Mouse (Mus musculus): ENCODE measurements around the gene Rhbdd1. TPM values are rescaled to one million over a fixed set of nuclear protein-coding genes. Genes with fewer than 3 reads are reported as not detected.

Gene Rhbdd1
- polyA plus RNA-seq, 1 experiment from 2014 or later: 7.5 TPM

GRCm38 (mm10) chr1:82289990-82290681 is 26.1 kb upstream of the Rhbdd1 start:
- H3K27ac ChIP-seq (ENCODE audit: low read depth, low read length): peak overlapping the region; percentile 74
- H3K9me3 ChIP-seq (ENCODE audit: control insufficient read depth): no peaks in the 10 kb centered on the region
- peak overlapping the region; percentile 95 for H3K4me2 ChIP-seq (replicated peaks; ENCODE audit: low read depth)
- ATAC-seq: no peak
- H3K9ac ChIP-seq (ENCODE audit: low read depth, low read length): peak overlapping the region; percentile 55
- TF ChIP-seq CTCF (IDR thresholded peaks at IDR 0.05; ENCODE audit: low read depth): peak; percentile 39
- H3K4me3 ChIP-seq (ENCODE audit: low read depth, low read length): peak overlapping the region; percentile 59
- H3K27me3 ChIP-seq (replicated peaks; ENCODE audit: control insufficient read depth, insufficient read depth, low read length): peaks cover 35% of the 10 kb centered on the region
- 0 out of 2 replicates have a peak, but pooled peaks cover 2% of the 10 kb centered on the region for H3K4me1 ChIP-seq (replicated peaks; ENCODE audit: control insufficient read depth, insufficient read depth, low read length)
- H3K36me3 ChIP-seq (ENCODE audit: control insufficient read depth, insufficient read depth): no peaks in the 10 kb centered on the region
- WGBS: under 1% methylated on average over 45 of the region's 45 CpGs

- under 1% methylated on average over 31 of the region's 31 CpGs for WGBS
- ATAC-seq: peak; percentile 34; the same call in 1 of the 2 replicates
- H3K27ac ChIP-seq (ENCODE audit: low read depth, low read length): peak overlapping the region; percentile 74
Measured at GRCm38 (mm10) chr1:82290723-82291150, 25.5 kb upstream of the Rhbdd1 start.

GRCm38 (mm10) chr1:82291151-82291797 is 25.0 kb upstream of the Rhbdd1 start, which contains the start of gene Irs1:
Gene Irs1 (minus strand): TSS chr1:82291416.
- TF ChIP-seq CTCF (IDR thresholded peaks at IDR 0.05; ENCODE audit: low read depth): peak; percentile 71
- H3K9me3 ChIP-seq (ENCODE audit: control insufficient read depth): no peaks in the 10 kb centered on the region
- peak within 1 kb of the TSS; percentile 74 for H3K27ac ChIP-seq (ENCODE audit: low read depth, low read length)
- peak within 1 kb of the TSS; percentile 55 for H3K9ac ChIP-seq (ENCODE audit: low read depth, low read length)
- H3K4me2 ChIP-seq (replicated peaks; ENCODE audit: low read depth): peak within 1 kb of the TSS; percentile 95
- H3K27me3 ChIP-seq (replicated peaks; ENCODE audit: control insufficient read depth, insufficient read depth, low read length): peaks cover 35% of the 10 kb centered on the region
- H3K4me1 ChIP-seq (replicated peaks; ENCODE audit: control insufficient read depth, insufficient read depth, low read length): 0 out of 2 replicates have a peak, but pooled peaks cover 2% of the 10 kb centered on the region
- no peaks in the 10 kb centered on the region for H3K36me3 ChIP-seq (ENCODE audit: control insufficient read depth, insufficient read depth)
- ATAC-seq: peak; percentile 80
- peak within 1 kb of the TSS; percentile 59 for H3K4me3 ChIP-seq (ENCODE audit: low read depth, low read length)
- WGBS: under 1% methylated on average over 53 of the region's 60 CpGs

More at GRCm38 (mm10) chr1:82290723-82291150, 25.5 kb upstream of the Rhbdd1 start:
- H3K36me3 ChIP-seq (ENCODE audit: control insufficient read depth, insufficient read depth): no peaks in the 10 kb centered on the region
- peak overlapping the region; percentile 95 for H3K4me2 ChIP-seq (replicated peaks; ENCODE audit: low read depth)
- H3K27me3 ChIP-seq (replicated peaks; ENCODE audit: control insufficient read depth, insufficient read depth, low read length): peaks cover 35% of the 10 kb centered on the region
- H3K9ac ChIP-seq (ENCODE audit: low read depth, low read length): peak overlapping the region; percentile 55
- H3K4me1 ChIP-seq (replicated peaks; ENCODE audit: control insufficient read depth, insufficient read depth, low read length): 0 out of 2 replicates have a peak, but pooled peaks cover 2% of the 10 kb centered on the region
- no peaks in the 10 kb centered on the region for H3K9me3 ChIP-seq (ENCODE audit: control insufficient read depth)
- TF ChIP-seq CTCF (IDR thresholded peaks at IDR 0.05; ENCODE audit: low read depth): no peak
- peak overlapping the region; percentile 59 for H3K4me3 ChIP-seq (ENCODE audit: low read depth, low read length)

- H3K27ac ChIP-seq (ENCODE audit: low read depth, low read length): peak overlapping the region; percentile 74; the same call in 1 of the 2 replicates
- no peak for TF ChIP-seq CTCF (IDR thresholded peaks at IDR 0.05; ENCODE audit: low read depth)
- H3K9me3 ChIP-seq (ENCODE audit: control insufficient read depth): no peaks in the 10 kb centered on the region
- H3K4me2 ChIP-seq (replicated peaks; ENCODE audit: low read depth): peak overlapping the region; percentile 95
- WGBS: under 1% methylated on average over 22 of the region's 23 CpGs
- peak overlapping the region; percentile 55 for H3K9ac ChIP-seq (ENCODE audit: low read depth, low read length)
- peak overlapping the region; percentile 59 for H3K4me3 ChIP-seq (ENCODE audit: low read depth, low read length)
- no peaks in the 10 kb centered on the region for H3K36me3 ChIP-seq (ENCODE audit: control insufficient read depth, insufficient read depth)
- H3K4me1 ChIP-seq (replicated peaks; ENCODE audit: control insufficient read depth, insufficient read depth, low read length): 0 out of 2 replicates have a peak, but pooled peaks cover 2% of the 10 kb centered on the region
- ATAC-seq: no peak
- peaks cover 35% of the 10 kb centered on the region for H3K27me3 ChIP-seq (replicated peaks; ENCODE audit: control insufficient read depth, insufficient read depth, low read length)
Measured at GRCm38 (mm10) chr1:82291930-82292712, 24.1 kb upstream of the Rhbdd1 start.

- Histone ChIP-seq H3K4me2 (replicated peaks; ENCODE audit: low read depth) (peak overlapping the region; percentile 95), H3K9me3 (ENCODE audit: control insufficient read depth) (no peaks in the 10 kb centered on the region), H3K9ac (ENCODE audit: low read depth, low read length) (no peak overlapping the region), H3K27ac (ENCODE audit: low read depth, low read length) (no peak overlapping the region), H3K4me3 (ENCODE audit: low read depth, low read length) (0 out of 2 replicates have a peak overlapping the region, but pooled peaks have one; percentile 59), H3K4me1 (replicated peaks; ENCODE audit: control insufficient read depth, insufficient read depth, low read length) (0 out of 2 replicates have a peak, but pooled peaks cover 2% of the 10 kb centered on the region), H3K36me3 (ENCODE audit: control insufficient read depth, insufficient read depth) (no peaks in the 10 kb centered on the region), H3K27me3 (replicated peaks; ENCODE audit: control insufficient read depth, insufficient read depth, low read length) (peaks cover 35% of the 10 kb centered on the region)
- 1% methylated on average over 13 of the region's 13 CpGs for WGBS
- no peak for ATAC-seq
- no peak for TF ChIP-seq CTCF (IDR thresholded peaks at IDR 0.05; ENCODE audit: low read depth)
Measured at GRCm38 (mm10) chr1:82292771-82293170, 23.5 kb upstream of the Rhbdd1 start.

Data from intestine, postnatal 0 days (tissue).